Mouse (Mus musculus): ENCODE data around the gene Grin2b.
"Not testable (repeated sequence)": the region's sequence is repeated elsewhere in the genome, so short reads cannot be mapped to it uniquely, and the experiment has no call there.

Gene Grin2b

DNA sequence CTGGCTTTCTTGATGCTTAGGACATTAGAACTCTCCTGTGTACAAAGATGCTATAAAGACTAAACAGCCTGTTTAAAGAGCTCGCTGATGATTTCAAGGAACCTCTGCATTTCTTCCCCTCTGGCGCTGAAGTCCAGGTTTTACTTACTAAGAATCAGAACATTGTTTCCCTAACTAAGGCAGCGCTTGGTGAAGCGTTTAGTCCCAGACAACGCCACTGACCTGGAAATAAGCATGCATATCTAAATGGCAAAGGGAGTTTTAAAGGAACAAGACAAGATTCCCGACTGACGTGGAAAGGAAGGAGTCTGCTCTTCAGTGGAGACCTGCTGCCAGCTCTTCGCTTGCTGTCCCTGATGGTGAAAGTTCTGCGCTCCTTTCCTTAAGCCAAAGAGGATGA, 367.9 kb downstream of the Grin2b start:
- no peak for DNase-seq (ENCODE audit: low read depth, low spot score)

DNA sequence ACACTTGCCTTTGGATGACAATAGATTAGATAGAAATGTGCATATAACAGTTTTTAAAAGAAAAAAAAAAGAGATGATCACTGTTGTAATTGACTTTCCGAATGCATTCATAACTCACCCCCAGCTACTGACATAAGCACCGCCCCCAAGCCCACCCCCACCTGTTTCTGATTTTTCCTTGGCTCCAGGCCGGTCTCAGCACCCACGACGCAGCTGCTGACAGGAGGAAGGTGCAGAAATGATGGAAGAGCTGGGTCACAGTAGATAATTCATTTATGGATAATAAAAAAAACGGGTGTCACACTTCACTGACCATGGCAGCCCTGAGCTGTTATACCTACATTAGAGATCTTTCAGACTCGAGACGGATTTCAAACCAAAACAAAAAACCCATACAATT, 373.4 kb downstream of the Grin2b start:
- no peak for DNase-seq (ENCODE audit: low read depth, low spot score)

DNA sequence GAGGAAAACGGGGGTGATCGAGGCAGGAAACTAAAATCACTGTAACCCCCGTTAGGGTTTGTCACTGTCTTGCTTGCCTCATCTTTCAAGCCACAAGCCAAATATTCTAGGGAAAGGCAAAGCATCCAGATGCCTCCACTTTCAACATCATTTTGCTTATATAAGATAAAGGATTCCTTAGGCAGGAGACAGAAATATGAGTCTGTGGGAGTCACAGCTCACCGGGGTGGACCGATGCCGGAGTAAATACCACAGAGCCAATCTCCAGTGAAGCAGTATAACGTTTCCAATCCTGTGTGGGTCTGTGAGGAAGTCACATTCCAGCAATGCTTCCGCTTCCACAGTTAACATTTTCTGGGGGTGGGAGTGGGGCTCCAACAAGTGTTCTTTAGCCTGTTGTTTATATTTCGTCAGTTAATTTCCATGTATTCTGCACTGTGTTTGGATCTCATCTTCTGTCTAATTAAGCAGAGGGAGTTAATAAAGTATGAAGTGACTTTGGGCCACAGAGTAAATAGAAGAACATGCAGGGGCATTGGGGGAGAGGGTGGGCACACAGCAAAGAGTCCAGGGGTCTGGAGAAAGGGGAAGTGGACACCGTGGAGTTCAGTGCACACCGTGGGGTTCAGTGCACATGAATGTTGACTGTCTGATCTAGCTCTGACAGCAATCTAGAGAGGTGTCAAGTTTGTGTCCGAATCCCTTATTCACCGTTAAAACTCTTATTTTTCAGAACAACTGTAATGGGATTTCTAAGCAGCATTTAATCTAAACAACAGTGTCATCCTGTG, 374.9 kb downstream of the Grin2b start:
- no peak for DNase-seq (ENCODE audit: low read depth, low spot score)

DNA sequence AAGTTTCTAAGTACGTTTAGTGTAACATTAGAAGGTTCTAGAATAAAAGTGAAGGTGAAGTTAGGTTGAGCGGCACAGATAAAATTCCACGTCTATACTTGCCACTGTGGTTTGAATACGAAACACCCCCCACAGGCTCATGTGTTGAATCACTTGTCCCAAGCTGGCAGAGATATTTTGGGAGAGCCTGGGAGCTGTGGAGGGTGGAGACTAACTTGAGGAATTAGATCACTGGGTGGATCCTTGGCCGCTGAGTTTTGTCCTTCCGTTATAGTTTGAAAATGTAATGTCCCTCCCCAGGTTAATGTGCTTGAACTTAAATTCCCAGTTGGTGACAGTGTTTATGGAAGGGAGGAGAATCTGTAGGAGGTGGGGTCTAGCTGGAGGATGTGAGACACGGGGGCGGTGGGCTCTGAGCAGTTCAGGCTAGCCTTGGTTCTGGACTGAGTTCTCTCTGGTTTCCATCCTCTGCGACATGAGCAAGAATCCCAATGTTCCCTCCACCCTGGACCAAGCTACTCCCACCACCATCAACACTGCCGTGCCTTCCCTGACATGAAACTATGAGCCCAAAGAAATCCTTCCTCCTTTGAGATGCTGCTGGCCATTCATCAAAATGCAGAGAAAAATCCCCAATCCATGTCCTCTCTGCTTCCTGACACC, 375.8 kb downstream of the Grin2b start:
- DNase-seq (ENCODE audit: low read depth, low spot score): no peak

DNA sequence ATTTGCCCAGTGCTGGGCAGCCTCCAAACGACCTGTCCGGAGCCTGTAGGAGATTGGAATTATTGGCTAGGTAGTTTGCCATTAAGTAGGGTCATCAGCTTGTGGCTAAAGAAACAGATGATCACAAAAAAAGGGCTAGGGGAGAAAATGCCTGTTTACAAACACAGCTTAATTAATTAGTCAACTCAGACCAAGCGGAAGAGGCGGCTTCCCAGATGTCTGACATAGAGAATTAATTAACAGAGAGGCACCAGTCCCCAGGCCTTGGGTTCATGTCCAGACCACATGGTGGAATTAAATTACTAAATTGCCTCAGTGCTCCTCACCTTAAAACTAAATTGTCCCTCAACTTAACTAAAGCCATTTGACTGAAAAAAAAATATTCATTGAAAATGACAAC, 376.4 kb downstream of the Grin2b start:
- no peak for DNase-seq (ENCODE audit: low read depth, low spot score)

DNA sequence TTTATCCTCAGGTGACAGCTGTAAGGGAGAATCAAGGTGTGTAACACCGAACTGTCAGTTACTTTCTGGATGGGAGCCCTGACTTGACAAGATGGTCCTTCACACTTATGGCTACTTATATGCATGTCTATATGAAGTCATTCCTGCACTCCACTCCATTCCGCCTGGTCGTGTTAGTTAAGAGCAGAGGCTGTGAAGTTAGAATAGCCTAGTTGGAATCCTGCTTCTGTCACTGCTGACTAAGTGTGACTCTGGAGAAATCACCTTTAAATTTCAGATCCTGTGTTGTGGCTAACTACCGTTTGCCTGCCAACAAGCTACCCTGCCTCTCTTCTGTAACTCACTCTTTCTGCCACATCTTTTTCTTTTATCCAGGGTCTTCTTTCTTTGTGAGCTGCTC, 381.9 kb downstream of the Grin2b start:
- no peak for DNase-seq (ENCODE audit: low read depth, low spot score)

DNA sequence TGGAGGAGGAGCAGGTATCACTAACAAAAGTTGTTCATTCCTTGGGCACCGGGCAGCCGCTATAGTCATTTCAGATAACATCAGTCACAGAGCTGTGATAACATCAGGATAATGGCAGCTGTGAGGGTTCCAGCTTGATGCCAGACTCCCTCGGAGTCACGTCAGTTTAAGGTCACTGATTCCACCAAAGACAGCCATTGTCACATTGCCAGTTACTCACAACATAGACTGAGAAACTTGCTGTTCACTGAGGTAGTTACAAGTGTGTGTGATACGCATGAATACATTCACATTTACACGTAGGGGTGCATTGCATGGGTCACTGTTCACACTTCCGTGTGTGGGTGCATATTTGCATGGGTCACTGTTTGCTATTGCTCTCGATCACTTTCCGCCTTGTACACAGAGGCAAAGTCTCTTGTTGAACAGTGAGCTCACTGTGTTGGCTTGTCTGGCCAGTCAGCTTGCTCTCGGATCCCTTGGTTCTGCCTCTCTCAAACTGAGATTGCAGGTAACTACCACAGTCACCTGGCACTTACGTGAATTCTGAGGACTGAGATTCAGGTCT, 383.6 kb downstream of the Grin2b start:
- no peak for DNase-seq (ENCODE audit: low read depth, low spot score)

DNA sequence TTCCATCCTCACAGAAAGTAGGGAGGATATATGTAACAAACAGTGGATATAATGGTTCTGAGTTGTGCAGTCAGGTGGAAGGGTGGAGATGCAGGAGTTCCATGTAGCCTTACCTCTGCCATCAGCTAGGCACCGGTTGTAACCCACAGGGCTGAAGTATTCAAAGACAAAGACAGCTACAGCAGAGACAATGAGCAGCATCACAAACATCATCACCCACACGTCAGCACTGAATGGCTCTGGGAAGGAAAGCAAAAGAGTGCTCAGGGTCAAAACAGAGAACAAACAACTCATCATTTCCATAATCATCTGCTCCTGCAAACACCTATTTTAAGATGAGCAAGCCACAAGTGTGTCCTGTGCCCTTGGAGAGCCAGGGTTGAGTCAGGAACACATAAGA, 398.6 kb downstream of the Grin2b start:
- no peak for DNase-seq (ENCODE audit: low read depth, low spot score)

DNA sequence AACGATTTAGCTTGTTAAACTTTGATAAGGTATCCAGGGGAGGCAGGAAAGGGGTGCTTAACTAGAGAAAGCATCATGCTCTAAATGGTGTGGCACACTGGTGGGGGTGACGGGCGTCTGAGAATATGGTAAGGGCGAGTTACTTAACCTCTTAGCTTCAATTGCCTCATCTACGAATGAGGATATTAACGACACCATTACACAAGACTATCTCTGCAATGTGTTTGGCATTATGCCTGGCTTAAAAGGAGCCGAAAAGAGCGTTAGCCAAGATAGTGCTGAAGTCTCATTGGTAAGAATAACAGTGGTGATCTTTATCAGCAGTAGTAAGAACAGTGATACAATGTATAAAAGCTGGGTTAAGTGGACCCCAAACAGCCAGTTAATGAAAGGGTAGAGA, 405.7 kb downstream of the Grin2b start:
- DNase-seq (ENCODE audit: low read depth, low spot score): no peak

DNA sequence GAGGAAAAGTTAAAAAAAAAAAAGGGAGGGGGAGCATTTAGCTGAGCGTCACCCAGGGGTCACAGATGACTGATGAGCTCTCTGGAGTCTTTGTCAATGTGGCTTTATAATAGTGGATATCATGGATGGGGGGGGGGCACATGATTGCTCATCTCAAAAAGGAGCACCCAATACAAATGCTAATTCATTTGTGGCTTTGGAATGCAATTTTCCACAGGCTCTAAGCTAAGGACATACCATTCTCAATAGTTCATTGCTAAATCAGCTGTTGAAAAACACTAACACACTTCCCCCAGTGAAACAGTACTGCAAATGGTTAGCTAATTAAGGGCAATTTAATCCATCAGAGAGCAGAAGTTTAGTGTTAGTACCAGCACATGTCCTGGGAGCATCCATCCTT, 414.6 kb downstream of the Grin2b start:
- no peak for DNase-seq (ENCODE audit: low read depth, low spot score)

DNA sequence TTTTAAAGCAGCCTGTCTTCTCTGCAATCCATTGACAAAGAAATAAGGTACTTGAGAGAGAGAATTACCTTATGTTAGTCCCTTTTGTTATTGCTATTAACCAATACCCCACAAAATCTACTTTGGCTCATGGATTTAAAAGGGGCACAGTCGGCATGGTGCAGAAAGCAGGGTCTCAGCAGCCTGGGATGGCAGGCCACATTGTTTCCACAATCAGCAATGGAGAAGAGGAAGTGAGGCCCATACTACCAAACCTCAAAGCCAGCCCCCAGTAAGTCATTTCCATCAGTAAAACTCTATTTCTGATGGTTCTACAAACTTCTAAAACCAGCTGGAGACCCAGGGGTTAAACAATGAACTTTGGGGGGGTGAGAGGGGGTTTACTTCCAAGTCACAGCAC, 417.2 kb downstream of the Grin2b start:
- no peak for DNase-seq (ENCODE audit: low read depth, low spot score)

DNA sequence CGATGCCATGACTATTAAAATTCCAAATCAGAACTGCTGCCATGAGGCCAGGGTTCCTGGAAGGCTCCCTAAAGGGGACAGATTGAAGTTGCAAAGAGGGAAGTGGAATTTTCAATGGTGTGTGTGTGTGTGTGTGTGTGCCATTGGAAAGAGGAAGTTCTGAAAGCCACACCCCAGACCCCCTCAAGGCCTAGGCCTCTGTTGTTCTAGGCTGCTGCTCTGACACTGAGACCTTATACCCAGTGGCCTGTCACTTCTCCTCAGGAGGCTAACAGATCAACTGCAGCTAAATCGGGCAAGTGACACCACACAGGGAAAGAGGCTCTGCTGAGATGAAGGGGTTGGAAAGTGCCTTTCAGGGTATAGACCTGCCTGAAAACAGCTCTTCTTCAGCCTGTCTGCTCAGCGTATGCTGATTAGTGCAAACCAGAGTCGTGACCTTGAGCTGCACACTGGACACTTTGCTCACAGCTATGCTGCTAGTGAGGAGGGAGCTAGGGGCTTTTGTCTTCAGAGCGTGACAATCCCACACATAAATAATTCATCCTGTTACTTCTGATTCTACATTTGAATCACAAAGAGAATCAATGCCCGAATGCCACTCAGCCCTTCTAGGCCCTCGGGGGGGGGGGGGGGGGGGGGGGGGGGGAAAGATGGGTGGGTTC, 424.8 kb downstream of the Grin2b start:
- no peak for DNase-seq (ENCODE audit: low read depth, low spot score)

DNA sequence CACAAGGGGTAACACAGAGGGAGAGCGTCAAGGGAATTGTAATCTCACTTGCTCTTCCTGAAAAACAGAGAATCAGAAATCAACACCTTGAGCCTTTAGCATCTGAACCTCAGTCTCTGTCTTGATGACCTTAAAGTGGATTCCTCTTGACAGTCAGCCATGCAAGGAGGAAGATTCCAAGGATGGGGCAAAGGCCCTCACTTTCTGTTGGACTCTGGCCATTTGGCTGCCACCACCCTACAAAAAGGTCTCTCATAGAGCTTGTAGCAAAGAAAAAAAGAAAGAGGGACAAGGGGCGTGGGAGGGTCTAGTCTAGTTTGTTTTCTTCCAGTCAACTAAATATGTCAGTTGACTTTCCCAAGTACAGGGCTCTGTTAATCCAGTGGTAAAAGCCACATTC, 427.7 kb downstream of the Grin2b start:
- DNase-seq (ENCODE audit: low read depth, low spot score): no peak

DNA sequence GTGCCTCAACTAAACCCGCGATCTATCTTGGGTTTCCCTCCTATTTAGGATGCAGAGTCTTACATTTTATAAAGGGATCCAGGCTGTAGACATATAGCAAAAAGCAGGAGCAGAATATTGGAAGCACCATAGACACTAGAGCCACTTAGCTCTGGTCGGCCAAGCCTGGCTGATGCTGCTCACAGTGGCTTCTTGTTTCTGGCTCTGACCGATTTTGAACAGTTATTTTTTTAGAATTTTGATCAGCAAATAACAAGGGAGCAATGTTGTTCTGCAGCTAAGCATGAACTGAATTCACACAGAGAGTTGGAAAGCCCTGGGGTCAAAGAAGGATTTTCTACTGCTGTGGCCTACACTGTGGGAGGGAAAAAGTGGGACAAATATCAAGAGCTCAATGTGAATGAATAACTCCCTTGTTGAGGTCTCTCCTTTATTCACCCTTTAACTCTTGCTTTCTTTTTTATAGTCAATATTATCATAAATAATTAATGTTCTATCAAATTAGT, 439.0 kb downstream of the Grin2b start:
- no peak for DNase-seq (ENCODE audit: low read depth, low spot score)

DNA sequence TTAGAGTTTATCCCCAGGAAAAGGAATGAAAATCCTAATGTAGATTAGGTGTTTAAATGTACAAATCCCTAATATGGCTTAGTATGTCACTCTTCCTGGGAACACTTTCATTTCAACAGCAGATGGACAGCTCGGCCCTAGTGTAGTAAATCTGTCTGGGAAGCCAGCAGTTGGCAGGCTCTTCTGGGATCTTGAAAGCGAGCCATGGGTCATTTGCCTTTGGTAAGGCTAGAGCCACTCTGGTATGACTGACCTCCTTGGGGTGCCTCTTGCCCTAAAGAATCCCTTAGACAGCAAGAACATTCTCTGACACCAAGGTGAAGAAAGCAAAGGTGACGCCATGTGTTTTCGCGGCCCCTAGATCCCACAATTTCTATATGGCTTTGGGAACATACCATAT, 446.2 kb downstream of the Grin2b start:
- DNase-seq (ENCODE audit: low read depth, low spot score): no peak

DNA sequence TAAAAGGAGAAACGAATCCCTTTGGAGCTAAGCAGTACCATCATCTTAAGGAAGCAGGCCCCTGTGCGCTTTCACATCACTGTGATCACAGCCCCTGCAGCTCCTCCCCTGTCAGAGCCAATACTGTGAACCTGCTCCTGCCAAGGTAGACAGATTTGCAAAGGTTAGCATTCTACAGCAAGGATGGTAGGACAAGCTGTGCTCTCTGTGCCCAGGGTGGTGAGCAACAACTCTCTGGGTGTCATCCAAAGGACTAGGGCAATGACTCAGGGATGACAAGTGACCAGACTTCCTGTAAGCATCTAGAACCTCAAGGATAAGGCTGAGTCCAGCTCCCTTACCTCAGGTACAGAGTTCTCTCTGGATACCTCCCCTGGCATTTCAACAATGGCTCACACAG, 451.6 kb downstream of the Grin2b start:
- no peak for DNase-seq (ENCODE audit: low read depth, low spot score)

DNA sequence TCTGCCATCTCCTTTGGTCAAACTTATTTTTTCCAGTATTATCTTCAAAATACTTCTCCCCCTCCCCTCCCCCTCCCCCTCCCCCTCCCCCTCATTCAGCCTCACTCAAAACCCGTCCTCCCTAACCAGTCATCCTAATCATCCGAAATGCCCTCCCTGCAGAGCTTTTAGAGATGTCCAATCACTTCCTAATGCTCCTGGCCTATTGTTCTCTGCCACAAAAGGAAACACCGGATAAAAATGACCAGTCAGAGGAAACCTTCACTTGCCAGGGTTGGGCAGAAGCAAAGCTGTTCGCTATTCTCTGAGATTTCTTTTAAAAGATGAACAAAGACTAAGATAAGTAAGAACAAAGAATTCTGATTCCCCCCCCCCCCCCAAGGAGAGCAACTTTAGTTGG, 458.4 kb downstream of the Grin2b start:
- no peak for DNase-seq (ENCODE audit: low read depth, low spot score)

DNA sequence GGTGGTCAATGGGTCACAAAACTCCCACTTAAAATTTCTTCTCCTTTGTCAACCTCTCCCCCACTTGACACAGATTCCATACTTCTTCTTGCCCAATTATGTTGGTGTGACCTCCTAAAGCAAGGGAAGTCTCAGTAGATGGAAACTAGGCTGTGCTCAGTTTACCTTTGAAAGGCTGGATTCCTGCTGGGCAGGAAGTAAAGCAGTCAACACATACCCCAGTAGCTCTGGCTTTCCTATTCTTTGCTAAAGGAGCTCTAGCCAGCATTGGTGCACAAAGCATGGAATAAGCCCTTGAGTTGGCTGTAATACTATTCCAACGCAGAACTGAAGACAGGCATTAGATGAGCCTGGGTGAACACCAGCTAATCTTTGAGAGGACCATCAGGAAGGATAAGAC, 459.1 kb downstream of the Grin2b start:
- DNase-seq (ENCODE audit: low read depth, low spot score): no peak

DNA sequence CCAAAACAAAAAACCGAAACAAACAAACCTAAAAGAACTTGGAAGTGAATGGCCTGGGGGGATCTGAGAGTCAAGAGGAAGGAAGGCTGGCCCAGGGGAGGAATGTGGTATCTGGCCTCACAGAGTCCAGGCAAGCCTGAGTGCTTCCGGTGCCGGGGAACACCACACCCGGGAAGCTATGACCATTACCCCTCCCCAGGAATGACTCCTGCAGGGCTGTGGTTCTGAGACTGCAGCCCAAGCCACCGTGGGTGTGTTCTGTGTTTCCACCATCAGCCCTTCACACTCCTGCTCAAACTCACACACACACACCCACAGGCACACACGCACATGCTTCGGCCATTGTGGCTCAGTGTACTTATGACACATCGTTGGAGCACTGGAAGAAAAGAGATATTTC, 459.6 kb downstream of the Grin2b start:
- DNase-seq (ENCODE audit: low read depth, low spot score): no peak

DNA sequence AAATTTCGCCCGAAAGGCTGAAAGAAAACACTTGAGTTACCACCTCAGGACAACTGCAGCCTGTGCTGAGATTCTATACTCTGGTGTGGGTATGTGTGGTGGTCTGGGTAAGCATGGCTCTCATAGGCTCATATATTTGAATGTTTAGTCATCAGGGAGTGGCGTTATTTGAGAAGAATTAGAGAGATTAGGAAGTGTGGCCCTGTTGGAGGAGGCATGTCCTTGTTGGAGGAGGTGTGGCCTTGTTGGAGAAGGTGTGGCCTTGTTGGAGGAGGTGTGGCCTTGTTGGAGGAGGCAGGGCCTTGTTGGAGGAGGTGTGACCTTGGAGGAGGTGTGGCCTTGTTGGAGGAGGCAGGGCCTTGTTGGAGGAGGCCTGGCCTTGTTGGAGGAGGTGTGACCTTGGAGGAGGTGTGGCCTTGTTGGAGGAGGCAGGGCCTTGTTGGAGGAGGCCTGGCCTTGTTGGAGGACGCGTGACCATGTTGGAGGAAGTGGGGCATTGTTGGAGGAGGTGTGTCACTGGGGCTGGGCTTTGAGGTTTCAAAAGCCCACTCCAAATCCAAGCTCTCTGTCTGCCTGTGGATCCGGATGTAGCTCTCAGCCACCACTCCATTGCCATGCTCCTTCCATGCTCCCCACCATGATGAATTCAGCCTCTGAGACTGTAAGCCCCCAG, 466.3 kb downstream of the Grin2b start:
- not testable (repeated sequence) for DNase-seq (ENCODE audit: low read depth, low spot score)

DNA sequence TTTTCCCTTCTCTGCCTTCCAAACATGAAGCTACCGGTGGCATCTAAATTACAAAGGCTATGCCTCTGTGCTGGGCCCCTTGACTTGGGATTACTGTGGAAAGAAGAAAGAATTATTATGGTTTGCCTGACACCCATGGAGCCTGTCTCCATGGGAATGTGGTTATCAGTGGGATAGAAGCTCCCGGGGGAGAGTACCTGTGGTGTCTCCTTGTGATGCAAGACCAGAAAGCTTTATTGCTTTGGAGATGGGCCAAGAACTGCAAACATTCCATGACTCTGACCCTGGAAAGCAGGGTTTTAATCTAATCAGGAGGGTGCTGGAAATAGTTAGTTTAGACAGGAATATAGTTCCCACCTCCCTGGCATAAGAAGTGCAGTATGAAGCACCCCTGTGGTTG, 469.7 kb downstream of the Grin2b start:
- no peak for DNase-seq (ENCODE audit: low read depth, low spot score)

DNA sequence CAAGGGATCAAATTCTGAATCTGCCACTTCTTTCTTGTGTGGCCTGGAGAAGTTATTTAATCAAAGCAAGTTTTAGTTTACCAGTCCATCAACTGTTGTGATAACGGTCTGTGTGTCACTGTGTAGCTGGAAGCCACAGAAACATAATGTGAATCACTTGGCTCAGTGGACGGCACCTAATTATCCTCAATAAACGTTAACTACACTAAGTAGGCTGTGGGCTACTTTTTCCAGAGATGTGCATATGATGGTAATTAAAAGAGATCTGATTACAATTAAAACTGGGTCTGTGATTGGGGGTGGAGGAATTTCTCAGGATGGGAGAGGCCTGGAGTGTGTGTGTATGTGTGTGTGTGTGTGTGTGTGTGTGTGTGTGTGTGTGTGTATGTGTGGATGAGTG, 471.9 kb downstream of the Grin2b start:
- DNase-seq (ENCODE audit: low read depth, low spot score): no peak
